Mouse (Mus musculus) lung, adult 18-20 months (tissue): Measurements from ENCODE around the gene Lancl3.

Experiments
- DNase-seq, 2 experiments: peaks; one replicate each; pipeline ENCODE4 v3.0.0; 2022; ENCODE audit warnings: mixed read lengths in 2 of 2

Gene Lancl3

DNA sequence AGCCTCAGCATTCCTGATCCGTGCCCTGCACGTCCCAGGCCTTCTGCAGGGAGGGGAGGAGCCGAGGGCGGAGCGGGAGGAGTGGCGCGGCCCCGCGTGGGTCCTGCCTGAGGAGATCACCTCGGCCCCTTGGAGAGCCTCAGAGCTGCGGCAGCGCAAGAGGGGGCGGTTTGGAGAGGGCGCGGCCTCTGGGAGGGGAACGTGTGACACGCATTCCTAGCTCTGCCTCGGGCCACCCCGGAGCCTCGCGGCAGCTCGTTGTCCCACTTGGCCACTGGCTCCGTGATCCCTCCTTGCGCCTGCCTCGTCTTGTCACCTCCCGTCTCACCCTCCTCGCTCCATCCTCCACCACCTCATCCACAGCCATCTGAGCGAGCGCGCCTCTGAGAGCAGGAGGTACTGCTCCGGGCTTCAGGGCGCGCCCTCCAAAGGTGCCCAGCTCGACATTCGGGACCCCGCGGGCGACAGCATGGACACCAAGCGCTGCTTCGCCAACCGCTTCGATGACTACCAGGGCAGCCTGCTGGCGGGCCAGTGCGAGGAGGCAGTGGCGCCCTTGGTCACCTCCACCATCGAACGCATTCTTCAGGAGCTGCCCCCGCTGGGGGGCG, at the start of gene Lancl3:
Lancl3 (plus strand) TSS at position 142 of the 611 bp plus-strand sequence.
- DNase-seq: peak; percentile 24 to 36

DNA sequence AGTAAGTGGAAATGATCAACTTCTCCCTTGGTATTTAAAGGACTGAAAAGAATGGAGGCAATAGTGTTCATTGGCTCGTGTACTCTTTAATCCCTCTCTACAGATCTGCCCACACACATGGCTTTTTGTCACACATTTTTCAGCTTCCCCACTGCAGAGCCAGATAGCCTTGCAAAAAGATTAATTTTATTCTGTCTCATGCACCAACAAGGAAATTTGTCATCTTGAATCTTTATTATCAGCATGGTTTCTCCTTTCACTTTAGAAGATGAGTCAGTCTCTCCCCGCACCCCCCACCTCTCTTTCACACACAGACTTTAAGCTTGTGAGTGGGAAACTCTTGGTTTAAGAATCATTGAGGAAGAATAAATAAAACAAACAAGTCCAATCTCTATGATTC, 20.7 kb upstream of the Lancl3 start:
- no peak for DNase-seq

DNA sequence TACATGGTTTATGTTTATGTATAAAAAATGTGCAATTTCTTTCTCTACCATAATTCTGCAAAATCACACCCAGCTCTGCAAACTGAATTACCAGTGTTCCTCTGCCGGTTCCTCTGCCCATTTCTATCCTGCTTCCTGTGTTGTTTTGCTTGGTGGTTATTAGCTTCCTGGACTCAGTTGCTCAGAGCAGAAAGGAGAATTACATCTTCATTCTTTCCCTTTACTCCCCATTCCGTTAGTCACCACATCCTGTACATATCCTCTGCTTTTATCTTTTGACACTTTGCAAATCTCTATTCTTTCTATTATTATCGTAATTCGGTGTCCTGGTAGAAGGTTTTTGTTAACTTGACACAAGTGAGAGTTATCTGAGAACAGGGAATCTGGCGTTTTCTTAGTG, 18.1 kb upstream of the Lancl3 start:
- no peak for DNase-seq

GRCm38 (mm10) chrX:9200380-9200917, 747 bp downstream of the Lancl3 start:
- peak; percentile 3 to 31 for DNase-seq

DNA sequence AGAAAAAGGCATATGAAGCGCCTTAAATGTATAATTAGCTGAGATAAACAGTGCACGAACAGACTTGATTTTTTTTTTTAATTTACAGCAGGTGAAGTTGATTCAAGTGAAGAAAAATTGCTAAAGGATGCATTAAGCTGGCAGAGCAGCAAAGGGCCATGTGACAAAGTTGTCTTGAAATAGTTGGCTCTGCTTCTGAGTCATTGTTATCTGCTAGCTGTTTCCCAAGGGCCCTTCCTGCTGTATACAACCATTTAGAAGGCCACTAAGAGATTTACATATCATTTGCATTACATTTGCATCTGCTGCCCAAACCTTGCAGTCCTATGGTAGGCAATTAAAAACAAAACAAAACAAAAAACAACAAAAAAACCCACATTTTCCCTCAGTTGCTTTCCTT, 2.3 kb downstream of the Lancl3 start:
- no peak for DNase-seq

DNA sequence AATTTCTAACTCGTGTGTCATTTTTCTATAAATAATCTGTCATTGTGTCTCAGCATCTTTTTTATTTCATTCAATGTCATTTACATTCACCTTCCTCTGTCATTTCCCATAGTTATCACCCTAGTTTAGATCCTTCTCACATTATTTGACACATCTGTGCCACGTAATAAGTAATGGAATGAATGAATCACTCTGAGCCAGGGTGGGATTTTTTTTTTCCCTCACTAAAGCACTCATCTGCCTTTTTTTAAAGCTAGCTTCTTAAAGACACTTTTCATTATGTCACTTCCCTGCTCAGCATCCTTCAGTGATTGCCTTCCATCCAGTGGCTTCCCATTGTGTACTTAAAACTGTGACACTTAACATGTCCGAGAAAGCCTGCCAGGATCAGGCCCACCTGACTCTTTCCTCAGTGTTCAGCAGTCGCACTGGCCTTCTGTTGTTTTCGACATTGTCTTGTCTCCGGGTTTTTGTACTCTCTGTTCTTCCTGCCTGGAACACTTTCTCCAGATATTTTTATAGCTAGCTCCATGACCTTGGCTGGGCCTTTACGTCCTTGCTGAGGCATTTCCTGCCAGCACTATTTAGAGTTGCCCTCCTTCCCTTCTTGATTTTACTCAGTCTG, 3.2 kb downstream of the Lancl3 start:
- DNase-seq: no peak

DNA sequence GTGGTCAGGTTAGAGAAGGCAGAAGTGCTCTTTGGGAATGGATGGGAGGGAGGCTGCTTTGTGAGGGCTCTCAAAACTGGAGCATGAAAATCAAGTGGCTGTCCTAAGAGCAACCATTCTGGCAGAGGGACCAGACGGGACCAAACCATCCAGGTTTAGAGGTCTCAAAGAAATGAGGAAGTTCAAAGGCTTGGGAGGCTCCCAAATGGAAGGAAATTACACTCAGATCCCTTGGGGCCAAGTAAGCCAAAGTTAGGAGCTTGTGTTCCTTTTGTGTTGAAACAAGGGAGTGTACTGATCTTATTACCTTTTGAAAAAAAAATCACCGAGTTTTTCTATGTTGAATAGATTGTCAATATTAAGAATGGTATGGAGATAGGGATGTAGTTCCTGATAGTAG, 5.4 kb downstream of the Lancl3 start:
- no peak for DNase-seq

- no peak for DNase-seq
Measured at GRCm38 (mm10) chrX:9216244-9216643, 16.5 kb downstream of the Lancl3 start.

DNA sequence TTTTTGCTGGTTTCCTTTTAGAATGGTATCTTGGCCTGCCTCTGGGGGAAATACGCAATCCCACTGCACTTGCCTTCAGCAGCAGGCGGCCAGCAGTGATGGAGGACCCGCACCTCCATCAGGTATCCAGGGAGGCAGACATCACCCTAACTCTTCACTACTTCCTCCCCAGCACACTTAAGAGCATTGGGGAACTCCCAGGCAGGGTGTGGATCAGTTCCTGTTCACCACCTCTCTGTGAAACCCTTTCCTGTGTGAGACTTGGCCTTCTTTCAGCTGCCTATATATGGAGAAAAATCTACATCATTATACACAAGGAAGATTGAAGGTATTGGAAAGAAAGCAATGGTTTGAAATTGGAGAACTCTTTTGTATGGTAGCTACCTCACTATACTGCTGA, 19.9 kb downstream of the Lancl3 start:
- DNase-seq: no peak

DNA sequence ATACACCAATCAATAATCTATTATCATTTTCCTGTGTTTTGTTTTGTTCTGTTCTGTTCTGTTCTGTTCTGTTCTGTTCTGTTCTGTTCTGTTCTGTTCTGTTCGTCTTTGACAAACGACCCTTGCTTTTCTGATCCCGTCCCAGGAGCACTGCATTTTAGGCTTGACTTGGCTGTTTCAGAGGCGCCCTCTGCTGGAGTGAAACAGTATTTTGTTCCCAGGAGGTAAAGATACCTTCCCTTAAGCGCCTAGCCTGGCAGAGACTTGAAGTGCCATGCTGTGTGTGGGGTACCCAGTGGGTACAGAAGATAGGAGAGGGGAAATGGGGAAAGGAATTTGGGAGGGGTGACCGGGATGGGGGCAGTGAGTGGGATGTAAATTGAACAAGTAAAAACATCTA, 21.5 kb downstream of the Lancl3 start:
- DNase-seq: peak; percentile 16 to 35

- DNase-seq: no peak
Measured at GRCm38 (mm10) chrX:9221736-9222135, 22.0 kb downstream of the Lancl3 start.

DNA sequence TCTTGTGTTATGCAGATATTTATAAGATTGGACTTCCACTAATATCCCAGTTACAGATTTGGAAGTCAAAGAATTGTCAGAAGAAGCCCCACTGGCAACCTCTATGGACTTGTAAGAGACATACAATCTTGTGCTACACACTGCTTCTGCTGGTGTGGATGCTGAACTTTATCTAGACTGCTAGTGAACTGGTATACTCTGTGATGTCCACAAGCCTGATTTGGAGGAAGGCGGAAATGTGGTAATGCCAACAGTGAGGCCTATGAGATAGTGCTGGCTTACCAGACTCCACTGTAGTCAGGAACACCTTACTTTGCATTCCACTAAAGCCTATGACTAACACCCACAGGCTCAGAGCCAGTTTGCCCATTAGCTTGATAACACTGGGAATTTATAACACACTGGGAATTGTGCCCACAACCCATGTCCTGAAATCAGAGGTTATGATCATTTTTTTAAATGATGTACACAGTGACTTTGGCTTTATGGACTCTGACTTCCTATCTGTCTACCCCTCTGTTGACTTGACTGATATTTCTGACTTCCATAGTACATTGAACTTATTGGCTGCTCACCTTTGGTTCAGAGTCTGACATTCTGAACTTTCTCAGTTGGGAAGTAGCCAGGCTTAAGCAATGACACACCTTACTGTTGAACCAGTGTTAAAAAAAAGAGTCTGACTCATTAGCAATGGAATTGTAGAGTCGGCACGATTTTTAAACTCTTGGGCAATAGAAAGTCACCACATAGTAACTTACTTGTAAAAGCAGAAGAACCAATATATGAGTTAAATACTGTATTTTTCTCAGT, 22.9 kb downstream of the Lancl3 start:
- peak in 1 of 2 experiments; percentile 18 for DNase-seq

DNA sequence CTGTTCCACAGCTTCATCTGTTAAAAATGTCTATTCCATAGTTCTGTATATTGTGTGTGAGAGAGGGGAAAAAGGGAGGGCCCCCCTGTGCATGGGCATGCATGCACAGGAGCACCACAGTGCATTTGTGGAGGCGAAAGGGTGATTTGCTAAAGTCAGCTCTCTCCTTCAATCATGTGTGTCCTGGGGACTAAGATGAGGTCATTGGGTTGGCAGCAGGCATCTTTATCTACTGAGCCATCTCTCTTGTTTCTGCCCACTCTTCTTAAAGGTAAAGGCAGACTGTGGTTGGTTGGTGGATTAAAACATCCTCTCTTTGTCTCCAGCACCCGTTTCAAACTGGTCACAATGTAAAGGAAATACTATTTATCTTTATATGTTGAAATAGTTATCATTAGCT, 27.4 kb downstream of the Lancl3 start:
- no peak for DNase-seq

GRCm38 (mm10) chrX:9240737-9241591, 41.3 kb downstream of the Lancl3 start:
- peak in 1 of 2 experiments; percentile 21 for DNase-seq

DNA sequence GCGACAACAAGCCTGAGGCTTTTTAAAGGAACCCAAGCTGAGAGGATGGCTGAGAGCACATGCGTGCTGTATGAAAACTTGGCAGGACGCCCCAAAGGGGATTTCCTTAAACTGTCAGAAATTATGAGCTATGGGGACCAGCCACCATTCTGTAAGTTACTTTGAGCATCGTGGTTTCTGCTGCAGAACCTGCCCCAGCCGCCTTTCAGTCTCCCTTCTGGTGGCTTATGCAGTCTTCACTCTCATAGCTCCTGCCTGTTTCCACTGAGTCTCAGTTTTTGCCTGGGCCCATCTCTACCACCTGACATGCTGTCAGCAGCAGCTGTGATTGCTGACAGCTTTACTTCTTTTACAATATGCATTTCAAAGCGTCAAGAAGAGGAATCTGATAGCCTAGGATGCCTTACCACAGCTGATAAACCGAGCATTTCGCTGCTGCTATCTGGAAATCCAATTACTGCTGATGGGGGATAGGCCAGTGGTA, 43.7 kb downstream of the Lancl3 start:
- DNase-seq: no peak

GRCm38 (mm10) chrX:9244603-9245336, 45.1 kb downstream of the Lancl3 start:
- DNase-seq: no peak

GRCm38 (mm10) chrX:9248911-9249310, 49.2 kb downstream of the Lancl3 start:
- no peak for DNase-seq

GRCm38 (mm10) chrX:9253990-9254389, 54.3 kb downstream of the Lancl3 start:
- DNase-seq: no peak

- DNase-seq: no peak
Measured at GRCm38 (mm10) chrX:9254901-9255300, 55.2 kb downstream of the Lancl3 start.

DNA sequence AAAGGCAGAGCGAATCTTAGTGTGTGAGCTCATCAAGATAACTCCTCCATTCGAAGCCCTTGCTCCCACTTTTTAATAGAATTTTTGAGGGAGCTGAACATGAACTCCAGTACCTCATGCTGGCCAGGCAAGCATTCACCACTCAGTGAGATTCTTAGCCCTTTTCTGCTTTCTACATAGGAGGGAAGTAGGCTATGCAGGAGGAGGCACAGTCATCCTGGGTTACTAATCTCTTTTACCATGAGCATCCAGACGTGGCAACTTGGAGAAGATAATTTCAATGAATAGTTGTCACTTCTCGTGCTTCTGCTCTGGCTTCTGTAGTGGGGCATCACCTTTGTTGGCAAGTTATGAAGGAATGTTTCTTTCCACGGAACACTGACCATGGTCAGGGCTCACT, 57.1 kb downstream of the Lancl3 start, which contains the start of gene Gm14862:
Gm14862 (minus strand) TSS at position 134 of the 400 bp plus-strand sequence.
- no peak for DNase-seq

- DNase-seq: no peak
Measured at GRCm38 (mm10) chrX:9257831-9258230, 58.1 kb downstream of the Lancl3 start.

DNA sequence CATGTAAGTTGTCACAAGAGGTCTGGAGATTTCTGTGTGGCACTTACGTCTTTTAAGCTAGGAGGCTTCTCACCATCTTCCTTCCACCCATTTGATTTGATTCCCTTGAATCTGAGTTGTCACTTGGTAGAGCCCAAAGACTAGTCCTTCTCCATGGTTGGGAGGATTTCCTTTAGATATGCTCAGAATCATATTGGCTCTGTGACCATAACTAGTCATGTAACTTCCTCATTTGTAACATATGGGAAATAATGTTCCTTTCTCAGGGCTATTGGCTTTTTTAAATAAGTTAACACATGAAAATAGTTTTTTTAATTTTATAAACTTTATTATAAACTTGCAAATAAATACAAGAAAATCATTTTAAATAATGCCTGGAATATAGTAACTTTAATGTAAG, 59.6 kb downstream of the Lancl3 start:
- DNase-seq: no peak
